Mouse (Mus musculus) telencephalon, adult 2 months (tissue): ENCODE measurements around the gene Tmem9.

Experiments used
- DNase-seq: peaks from one replicate; pipeline ENCODE4 v3.0.0-alpha.2; 2011; ENCODE audit warnings: low read depth, low spot score

Tmem9 gene

DNA sequence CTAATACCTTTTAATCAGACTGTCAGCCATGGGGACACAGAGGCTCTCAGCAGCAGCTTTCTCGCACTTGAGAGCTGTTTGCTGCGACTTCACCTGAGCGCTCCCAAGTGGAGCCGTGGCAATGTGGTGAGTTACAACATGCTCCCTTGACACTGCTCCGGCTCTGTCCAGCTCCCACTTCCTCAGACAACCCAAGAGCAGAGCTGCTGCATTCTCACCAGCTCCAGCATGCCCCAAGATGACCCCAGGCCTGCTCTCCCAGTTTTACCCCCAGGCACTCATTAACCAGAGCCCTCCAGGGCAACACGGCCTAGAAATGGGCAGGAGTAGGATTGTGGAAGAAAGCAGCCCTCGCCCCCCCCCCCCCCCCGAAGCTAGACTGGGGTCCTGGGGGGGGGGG, 23.7 kb downstream of the Tmem9 start:
- DNase-seq, result no peak

DNA sequence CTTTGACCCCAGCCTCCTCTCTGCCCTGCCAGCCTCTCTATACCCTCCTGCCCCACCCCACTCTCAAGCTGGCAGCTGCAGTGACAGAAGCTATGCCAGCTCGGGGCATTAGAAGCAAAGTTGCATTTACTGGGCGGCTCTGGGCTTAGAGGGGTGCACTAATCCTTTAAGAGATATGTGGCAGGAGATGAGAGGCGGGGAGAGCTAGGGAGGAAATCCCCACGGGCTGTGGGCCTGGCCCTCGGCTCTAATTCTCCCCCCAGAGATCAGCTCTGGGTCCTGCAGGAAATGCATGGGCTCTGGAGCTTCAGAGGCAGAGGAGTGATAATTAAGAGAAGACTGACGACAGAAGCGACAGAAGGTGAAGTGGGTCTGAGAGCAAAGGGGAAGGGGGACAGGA, 25.0 kb downstream of the Tmem9 start:
- DNase-seq, result no peak

DNA sequence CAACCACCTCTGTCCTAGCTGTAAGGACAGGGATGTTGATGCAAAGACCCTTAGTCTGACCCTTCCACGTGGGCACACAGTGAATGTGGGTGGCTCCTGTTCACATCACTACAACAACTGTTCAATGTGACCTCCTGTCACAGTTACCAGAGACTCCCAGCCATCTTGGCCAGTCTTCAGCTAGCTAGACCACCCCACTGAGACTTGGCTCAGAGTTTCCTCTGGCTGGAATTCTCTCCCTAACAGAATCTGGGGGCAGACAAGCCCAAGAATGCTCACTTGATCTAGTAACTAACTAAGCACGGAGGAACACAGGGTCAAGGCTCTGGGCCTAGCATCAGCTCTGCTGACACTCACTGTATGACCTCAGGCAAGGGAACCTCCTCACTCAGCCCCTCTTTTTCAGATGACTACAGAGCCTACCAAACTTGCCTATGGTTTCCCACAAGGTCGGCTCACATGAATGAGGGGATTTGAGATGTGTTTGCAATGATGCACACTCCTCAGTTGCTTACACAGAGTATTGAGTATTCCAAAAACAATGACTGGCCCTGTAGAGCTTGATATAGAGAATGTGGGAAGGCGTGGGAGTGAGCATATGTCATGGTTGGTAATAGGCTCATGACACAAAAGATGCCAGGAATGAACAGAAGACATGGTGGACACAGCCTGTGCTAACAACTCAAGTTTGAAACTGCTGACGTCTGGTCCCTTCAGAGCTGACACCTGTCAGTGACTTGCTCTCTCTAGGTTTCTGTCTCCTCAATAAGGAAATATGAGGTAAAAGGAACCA, 31.0 kb downstream of the Tmem9 start:
- peak; percentile 68 for DNase-seq

DNA sequence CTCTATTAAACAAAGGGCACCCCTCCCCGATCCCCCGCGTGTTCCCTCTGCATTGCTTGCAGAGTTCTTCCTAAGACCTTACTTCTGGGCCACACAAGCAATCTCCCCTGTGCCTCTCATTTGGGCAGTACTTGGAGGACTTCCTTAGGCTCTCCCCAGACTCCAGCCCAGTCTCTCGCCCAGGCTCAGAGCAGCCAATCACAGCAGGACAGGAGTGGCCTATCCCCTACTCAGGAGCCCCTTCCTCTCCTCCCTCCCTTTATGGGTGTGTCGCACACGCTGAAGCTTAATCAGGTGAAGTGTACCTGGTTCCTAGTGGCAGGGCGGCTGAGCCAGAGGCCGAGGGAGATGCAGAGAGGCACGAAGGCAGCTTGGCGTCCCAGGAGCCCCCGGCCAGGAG, 32.5 kb downstream of the Tmem9 start:
- DNase-seq, result no peak

DNA sequence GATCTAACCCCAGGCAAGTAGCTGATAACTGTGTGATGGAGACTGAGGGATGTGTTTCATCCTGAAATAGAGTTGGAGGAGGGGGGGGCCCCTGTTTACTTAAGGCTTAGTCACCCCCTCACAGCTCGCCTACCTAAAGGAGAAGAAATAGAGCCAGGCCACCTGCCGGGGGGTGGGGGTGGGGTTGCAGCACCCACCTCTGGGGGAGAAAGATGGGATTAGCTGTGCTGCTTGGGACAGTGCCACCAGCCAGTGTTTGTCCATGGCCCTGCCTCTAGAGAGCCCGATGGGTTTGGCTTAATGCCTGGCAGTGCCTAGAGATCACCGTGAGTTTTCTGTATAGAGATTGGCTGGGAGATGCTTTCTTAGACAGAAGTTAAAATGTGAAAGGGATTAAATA, 32.9 kb downstream of the Tmem9 start:
- no peak for DNase-seq

DNA sequence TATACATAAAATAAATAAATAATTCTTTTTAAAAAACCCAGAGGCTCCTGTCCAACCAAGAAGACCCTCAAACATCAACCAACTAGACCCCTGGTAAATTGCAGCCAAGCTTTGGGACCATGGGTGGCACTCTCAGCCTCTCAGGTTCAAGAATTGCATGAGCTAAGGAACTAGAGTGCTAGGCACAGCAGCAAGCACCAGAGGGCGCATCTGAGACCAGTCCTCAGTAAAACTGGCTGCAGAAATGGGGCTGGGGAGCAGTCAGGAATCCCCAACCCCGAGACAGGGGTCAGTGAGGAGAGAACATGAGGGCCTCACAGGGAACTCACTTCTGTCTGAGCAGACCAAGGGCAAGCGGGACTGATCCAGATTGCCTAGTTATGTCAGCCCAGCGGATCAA, 37.8 kb downstream of the Tmem9 start:
- DNase-seq, result no peak

DNA sequence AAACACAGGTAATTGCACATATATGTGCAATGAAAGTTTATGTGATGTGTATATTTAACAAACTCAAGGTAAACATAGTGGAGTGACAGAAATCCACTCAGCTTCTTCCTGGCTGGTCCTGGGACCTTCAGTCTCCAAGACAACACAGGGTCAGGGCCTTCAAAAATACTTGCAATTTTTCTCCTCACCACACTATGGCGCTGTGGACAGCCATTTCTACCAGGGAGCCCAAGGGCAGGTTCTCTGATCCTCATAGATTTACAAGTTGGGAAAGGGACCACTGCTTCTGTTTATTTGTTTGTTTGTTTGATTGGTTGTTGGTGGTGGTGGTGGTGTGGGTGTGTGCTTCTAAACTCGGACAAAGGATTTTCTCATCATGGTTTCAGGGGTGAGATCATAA, 39.5 kb downstream of the Tmem9 start:
- no peak for DNase-seq

DNA sequence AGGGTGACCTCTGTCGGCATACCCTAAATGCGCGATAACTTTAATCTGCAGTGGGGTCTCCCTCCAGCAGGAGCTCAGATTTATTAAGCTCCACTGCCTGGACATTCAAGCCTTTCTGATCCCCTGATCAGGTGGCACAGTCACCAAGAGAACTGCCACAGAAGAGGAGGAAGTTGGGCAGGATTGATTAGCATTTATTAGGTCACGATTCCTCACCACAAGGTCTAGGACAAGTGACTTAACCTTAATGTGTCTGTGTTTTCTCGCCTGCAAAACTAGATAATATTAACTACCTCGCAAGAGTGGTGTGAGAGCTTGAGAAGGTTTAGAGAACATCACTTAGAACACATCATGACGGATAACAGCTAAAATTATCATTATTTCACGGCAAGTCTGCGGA, 39.9 kb downstream of the Tmem9 start:
- no peak for DNase-seq

DNA sequence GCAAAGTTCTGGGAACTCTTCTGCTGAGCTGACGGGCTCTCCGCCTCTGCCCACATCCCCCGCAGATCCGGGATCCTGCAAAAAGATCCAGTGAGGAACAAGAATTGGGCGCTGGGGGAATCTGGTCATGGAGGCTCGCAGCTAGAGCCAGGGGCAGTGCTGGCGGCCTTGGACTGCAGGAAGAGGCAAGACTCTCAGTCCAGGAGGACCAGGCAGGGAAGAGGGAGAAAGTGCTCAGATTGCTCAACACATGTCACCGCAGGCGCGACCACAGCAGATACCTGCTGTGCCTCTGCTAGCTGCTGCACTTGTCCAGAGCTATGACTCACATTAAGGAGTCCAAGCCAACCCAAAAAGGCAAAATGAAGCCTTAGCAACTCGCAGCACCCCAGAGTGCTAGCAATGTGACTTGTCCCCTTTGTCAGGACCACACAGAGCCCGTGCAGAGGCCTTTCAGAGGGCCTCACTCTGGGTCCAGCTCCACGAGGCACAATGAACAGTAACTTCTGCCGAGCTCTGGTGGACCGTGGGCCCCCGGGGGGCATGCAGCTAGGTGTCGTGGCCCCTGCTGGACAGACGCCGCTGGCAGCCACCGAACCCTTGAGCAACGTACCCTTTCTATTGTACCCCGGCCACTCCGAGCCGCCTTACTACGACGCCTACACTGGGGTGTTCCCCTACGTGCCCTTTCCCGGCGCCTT, 42.5 kb downstream of the Tmem9 start, which contains the start of gene Ascl5:
Ascl5 (plus strand) TSS at position 493 of the 701 bp plus-strand sequence.
- no peak for DNase-seq

DNA sequence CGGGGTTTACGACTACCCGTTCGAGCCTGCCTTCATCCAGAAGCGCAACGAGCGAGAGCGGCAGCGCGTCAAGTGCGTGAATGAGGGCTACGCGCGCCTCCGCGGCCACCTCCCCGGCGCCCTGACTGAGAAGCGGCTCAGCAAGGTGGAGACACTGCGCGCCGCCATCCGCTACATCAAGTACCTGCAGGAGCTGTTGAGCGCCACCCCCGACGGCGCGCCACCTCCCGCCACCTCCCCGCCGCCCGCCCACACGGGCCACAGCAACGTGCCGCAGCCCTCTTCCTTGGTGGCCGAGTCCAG, 43.0 kb downstream of the Tmem9 start:
- no peak for DNase-seq

DNA sequence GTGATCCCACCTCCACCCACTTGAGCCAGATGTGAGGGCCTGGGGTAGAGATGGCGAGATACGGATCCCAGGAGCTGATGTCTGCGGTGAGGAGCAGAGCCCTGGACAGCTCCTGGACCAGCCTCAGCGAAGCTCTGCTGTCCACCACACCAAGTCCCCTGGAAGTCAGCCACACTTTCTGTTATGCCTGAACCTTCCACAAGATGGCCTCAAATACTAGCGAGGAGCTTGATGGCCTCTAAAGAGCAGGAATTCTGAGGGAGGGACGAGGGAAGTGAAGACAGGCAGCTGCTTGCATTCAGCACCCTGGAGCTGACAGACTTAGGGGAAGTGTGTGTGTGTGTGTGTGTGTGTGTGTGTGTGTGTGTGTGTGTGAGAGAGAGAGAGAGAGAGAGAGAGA, 43.5 kb downstream of the Tmem9 start:
- peak; percentile 80 for DNase-seq

DNA sequence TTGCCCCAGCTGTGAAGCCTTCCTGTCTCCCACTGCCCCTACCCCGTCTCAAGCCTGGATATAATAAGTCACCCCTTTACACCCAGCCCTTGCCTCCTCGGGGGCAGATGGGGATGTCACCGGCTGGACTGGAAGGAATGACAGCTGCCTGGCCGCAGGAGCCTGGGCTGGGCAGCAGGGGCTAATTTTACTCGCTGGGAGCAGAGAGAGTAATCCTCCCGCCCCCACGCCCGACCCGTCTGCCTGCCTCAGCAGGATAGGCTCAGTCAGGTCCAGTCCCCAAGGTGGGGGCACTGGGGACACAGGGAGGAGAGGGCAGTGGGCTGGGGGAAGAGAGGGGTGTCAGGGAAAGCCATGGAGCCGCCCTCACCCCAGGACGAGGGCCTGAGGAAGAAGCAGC, 44.6 kb downstream of the Tmem9 start, which contains the start of gene Cacna1s:
Cacna1s (plus strand) TSS at position 204 of the 400 bp plus-strand sequence.
- no peak for DNase-seq

DNA sequence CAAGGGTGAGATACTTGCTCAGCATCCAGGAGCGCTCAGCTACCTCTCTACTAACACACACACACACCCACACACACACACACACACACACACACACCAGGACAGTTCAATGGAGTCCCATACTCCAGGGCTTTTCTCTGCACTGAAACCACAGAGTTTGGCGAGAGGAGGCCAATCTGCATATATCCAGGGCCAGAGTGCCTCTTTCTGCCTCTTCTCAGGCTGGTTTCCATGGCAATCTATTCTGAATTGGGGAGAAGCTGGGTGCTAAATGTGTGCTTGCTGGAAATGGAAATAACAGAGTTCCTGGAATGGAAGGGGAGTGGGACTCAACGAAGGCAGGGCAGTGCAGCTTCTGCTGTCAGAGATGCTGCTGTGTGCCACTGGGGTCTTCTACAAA, 47.8 kb downstream of the Tmem9 start:
- peak; percentile 89 for DNase-seq

DNA sequence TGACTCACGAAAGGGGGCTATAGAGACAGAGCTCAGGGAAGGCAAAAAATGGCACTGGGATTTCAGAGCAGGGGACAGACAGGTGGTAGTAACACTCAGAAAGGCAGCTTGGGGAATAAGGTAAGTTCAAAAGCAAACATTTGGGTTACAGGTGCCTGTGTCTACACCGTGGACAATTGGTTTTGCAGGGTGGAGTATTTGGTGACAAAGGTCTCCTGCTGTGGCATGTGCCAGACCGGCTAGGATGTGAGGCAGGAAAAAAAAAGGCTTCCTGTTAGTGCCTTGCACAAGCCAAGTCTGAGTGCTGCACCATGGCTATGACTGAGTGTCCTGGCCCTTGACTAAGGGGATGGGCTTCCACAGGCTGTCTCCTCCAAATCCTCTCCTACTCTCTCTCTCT, 50.6 kb downstream of the Tmem9 start:
- DNase-seq, result no peak

DNA sequence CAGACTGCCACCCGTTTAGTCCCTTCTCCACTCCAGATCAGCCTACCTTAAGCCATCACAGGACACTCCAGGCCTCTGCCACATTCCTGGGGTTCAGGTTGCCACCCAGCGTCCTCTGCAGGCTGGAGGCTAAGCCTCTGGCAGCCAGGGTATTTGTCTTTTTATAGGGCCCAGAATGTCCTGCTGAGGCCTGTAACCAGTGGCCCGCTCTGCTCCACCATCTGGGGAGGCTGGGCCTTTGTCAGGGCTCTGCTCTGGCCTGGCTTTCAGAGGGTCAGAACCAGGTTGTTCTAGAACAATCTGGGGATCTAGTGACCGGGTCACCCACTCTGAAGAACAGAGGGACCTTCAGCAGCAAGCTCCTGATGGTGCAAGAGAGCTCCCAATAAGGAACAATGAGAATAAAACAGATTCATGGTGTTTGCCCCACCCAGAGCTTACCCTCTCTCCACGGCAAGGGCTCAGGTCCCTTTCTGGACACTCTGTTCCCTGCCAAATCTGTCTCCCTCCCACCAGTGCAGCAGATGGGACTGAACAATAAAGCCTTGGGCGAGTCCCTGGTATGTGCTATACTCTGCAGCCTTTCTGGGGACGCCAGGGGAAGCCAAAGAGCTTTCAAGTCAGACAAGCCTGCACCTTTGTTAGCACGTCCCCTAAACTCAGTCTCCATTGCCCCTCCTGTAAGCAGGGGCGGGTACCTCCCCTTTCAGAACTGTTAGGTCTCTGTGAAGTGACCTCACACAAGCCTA, 53.3 kb downstream of the Tmem9 start:
- no peak for DNase-seq

DNA sequence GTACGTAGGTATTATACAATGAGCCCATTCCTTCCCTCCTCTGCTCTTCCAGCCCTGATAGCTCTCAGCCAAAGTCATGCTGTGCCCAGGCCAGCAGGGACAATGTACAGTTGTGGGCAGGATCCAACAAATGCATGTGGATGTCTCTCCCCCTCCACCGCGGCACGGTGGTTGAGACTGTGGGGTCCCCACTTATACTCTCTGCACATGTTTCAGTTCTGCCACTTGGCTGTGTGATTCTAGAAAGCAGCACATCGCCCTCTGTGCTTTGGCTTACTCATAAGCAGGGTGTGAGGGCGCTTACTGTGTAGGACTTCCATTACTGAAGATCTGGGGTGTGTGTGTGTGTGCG, 53.8 kb downstream of the Tmem9 start:
- DNase-seq, result no peak

DNA sequence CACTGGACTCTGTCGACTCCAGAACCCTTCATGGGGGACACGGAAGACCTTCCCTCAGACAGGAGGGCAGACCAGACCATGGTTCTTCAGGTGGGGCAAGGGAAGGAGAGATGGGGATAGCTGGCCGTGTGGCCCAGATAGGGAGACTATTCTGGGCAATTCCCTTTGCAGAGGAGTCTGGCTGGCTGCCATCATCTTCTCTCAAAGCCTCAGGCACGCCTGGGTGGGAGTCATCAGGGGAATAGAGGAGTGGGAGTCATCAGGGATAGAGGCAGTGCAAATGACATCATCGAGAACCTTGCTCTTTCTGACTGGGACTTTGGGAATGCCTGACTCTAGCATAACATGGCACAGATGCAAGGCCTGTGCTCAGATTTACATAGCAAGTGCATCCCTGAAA, 56.0 kb downstream of the Tmem9 start:
- DNase-seq, result no peak

DNA sequence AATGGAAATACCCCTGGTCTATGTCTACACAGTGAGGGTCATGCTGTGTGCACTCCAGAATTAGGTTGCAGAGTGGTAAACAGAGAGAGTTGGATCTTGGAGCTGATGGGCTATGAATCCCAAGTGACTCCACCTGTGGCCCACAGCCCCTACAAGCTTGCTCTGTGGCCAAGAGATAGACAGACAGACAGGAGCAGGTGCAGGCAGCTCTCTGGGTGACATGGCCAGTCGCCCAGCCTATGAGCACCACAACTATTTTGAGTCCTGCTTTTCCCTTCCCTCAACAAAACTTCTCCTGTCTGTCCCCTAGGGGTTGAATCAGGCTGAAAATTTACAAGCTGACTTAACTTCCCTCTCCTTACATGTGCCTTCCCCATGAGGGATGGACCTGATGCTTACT, 58.7 kb downstream of the Tmem9 start:
- no peak for DNase-seq

DNA sequence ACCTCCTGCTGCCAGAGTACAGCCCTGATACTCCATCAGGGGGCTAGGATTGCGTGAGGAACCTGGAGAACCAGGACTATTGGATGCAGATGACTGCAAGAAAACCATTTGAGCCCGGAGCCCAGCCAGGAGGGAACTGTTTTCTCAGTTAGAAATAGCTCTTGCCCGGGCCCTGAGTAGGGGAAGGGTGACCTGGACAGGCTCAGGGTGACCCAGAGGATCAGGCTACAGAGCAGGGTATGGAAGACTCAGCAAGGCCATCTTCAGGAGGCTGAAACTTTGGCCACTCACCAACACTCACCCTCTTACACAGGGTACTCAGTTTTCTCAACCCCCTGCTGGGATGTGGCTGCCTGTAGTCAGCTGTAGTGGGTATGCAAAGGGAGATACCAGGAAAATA, 59.6 kb downstream of the Tmem9 start:
- no peak for DNase-seq

DNA sequence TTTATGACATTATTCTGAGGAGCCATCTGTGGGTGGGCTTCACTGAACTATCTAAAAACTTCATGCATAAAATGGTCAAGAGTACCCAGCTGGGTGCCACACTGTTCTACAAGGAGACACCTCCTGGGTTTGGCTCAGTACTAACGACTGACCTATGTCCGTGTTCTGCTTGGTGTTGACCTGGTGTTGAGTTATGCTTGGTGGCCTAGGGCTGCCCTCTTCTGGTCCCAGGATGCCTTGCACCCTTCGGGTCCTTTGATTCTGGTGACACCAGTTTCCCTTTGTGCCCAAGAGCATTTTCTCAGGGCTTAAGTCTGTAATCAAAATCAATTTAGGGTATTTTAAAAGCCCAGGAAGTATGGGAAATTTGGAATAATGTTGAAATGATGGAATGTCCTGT, 68.1 kb downstream of the Tmem9 start:
- DNase-seq, result no peak

DNA sequence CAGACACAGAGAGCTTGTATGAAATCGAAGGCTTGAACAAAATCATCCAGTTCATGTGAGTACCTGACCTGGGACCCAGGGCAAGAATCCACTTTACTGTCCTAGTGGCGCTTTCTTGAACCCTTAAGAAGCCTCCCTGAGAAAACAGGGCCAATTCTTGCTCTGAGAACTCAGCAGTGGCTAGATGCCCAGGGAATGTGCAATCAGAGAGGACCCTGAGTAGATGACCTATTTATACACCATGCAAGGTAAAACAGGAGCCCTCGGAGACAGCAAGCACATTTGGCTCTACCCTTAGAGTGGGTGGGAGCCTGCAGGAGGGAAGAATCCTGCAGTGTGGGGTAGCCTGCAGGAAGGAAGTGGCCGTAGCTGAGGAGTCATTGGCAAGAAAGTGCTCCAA, 69.7 kb downstream of the Tmem9 start:
- DNase-seq, result no peak

DNA sequence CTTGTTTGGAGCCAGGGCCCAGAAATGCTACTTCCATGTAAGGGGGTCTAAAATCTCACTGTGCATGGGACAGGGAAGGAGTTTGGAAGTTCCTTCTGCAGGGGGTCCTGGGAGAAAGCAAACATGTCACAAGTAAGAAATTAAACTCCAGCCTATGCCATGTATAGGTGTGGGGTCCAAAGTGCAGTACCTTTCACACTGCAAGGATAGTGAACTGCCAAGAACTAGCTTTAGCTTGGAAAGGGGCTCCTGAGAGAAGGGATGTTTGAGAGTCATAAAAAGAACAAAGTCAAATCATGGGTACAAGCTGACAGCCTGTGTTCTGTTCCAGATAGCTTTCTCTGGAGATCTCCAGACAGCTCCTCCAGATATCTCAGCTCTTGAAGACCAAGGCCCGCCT, 73.2 kb downstream of the Tmem9 start:
- DNase-seq, result no peak
